Mouse (Mus musculus): ENCODE data around the gene Cryzl1. TPM values are rescaled to one million over a fixed set of nuclear protein-coding genes. Genes with fewer than 3 reads are reported as not detected.
A peak's percentile ranks its signal among the peaks of the same experiment; 100 is the strongest.

Gene Cryzl1
- polyA plus RNA-seq, 1 experiment from 2014 or later = 111 TPM

GRCm38 (mm10) chr16:91746101-91746950, 17.6 kb upstream of the Cryzl1 start:
- H3K4me1 ChIP-seq (replicated peaks; ENCODE audit: control insufficient read depth, insufficient read depth, low read length) = peaks cover 18% of the 10 kb centered on the region
- H3K27me3 ChIP-seq (replicated peaks; ENCODE audit: control insufficient read depth, insufficient read depth, low read length) = no peaks in the 10 kb centered on the region
- WGBS = 53% methylated on average over 14 of the region's 14 CpGs
- H3K4me3 ChIP-seq (replicated peaks; ENCODE audit: low read length) = no peak overlapping the region
- no peak for ATAC-seq
- no peak overlapping the region for H3K9ac ChIP-seq (replicated peaks; ENCODE audit: low read depth, low read length)
- no peak overlapping the region for H3K4me2 ChIP-seq (ENCODE audit: low read length)
- no peaks in the 10 kb centered on the region for H3K9me3 ChIP-seq (ENCODE audit: control insufficient read depth, low read length)
- H3K36me3 ChIP-seq (ENCODE audit: control insufficient read depth, insufficient read depth) = no peaks in the 10 kb centered on the region
- H3K27ac ChIP-seq (ENCODE audit: low read length) = no peak overlapping the region

DNA sequence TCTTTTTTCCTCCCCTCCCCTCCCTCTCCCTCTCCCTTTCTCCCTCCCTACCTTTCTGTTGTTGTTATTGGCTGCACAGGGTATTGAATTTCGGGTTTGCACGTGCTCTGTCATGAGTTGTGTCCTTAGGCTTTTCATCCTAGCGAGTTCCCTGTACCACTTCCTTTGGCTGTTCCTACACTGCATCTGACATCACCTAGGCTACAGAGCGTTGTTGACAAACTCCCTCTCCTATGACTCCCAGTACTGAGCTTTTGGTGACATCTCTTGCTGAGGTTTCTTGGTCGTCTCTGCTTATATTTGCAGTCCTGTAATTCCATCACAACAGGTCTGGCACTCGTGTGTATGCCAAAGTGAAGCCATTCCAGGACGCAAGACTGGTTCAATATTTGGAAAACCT, 14.3 kb upstream of the Cryzl1 start:
- no peaks in the 10 kb centered on the region for H3K27me3 ChIP-seq (replicated peaks; ENCODE audit: control insufficient read depth, insufficient read depth, low read length)
- H3K9ac ChIP-seq (replicated peaks; ENCODE audit: low read depth, low read length) = no peak overlapping the region
- no peak overlapping the region for H3K4me2 ChIP-seq (ENCODE audit: low read length)
- 85% methylated on average over 7 of the region's 7 CpGs for whole genome bisulfite sequencing
- H3K9me3 ChIP-seq (ENCODE audit: control insufficient read depth, low read length) = no peaks in the 10 kb centered on the region
- no peak for ATAC-seq
- no peak overlapping the region for H3K27ac ChIP-seq (ENCODE audit: low read length)
- H3K36me3 ChIP-seq (ENCODE audit: control insufficient read depth, insufficient read depth) = no peaks in the 10 kb centered on the region
- H3K4me1 ChIP-seq (replicated peaks; ENCODE audit: control insufficient read depth, insufficient read depth, low read length) = peaks cover 33% of the 10 kb centered on the region
- H3K4me3 ChIP-seq (replicated peaks; ENCODE audit: low read length) = no peak overlapping the region

DNA sequence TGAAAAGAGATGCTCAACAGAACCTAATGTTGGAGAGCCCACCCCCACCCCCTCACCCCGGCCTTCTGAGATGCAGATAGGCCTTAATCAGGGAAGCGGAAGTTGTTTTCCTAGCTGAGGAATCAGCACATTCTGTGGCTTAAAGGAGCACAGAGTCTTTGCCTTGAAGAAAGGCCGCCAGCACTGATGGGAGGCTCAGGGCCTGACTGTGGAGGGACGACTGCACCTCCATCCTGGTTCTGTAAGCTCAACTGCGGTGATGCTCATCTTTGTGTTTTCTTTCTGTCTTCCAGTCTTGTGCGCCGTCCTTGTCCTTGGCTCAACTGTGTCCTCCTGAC, 12.1 kb upstream of the Cryzl1 start:
- H3K9ac ChIP-seq (replicated peaks; ENCODE audit: low read depth, low read length) = no peak overlapping the region
- H3K4me2 ChIP-seq (ENCODE audit: low read length) = no peak overlapping the region
- H3K27ac ChIP-seq (ENCODE audit: low read length) = no peak overlapping the region
- no peaks in the 10 kb centered on the region for H3K9me3 ChIP-seq (ENCODE audit: control insufficient read depth, low read length)
- 65% methylated on average over 7 of the region's 7 CpGs for WGBS
- H3K27me3 ChIP-seq (replicated peaks; ENCODE audit: control insufficient read depth, insufficient read depth, low read length) = no peaks in the 10 kb centered on the region
- H3K4me3 ChIP-seq (replicated peaks; ENCODE audit: low read length) = no peak overlapping the region
- H3K36me3 ChIP-seq (ENCODE audit: control insufficient read depth, insufficient read depth) = no peaks in the 10 kb centered on the region
- ATAC-seq = no peak
- H3K4me1 ChIP-seq (replicated peaks; ENCODE audit: control insufficient read depth, insufficient read depth, low read length) = peaks cover 36% of the 10 kb centered on the region

GRCm38 (mm10) chr16:91740184-91740917, 11.6 kb upstream of the Cryzl1 start:
- no peak overlapping the region for H3K4me2 ChIP-seq (ENCODE audit: low read length)
- H3K4me3 ChIP-seq (replicated peaks; ENCODE audit: low read length) = no peak overlapping the region
- no peaks in the 10 kb centered on the region for H3K9me3 ChIP-seq (ENCODE audit: control insufficient read depth, low read length)
- no peak overlapping the region for H3K27ac ChIP-seq (ENCODE audit: low read length)
- no peak for ATAC-seq
- no peaks in the 10 kb centered on the region for H3K27me3 ChIP-seq (replicated peaks; ENCODE audit: control insufficient read depth, insufficient read depth, low read length)
- no peaks in the 10 kb centered on the region for H3K36me3 ChIP-seq (ENCODE audit: control insufficient read depth, insufficient read depth)
- 64% methylated on average over 8 of the region's 8 CpGs for WGBS
- no peak overlapping the region for H3K9ac ChIP-seq (replicated peaks; ENCODE audit: low read depth, low read length)
- peaks cover 35% of the 10 kb centered on the region for H3K4me1 ChIP-seq (replicated peaks; ENCODE audit: control insufficient read depth, insufficient read depth, low read length)

DNA sequence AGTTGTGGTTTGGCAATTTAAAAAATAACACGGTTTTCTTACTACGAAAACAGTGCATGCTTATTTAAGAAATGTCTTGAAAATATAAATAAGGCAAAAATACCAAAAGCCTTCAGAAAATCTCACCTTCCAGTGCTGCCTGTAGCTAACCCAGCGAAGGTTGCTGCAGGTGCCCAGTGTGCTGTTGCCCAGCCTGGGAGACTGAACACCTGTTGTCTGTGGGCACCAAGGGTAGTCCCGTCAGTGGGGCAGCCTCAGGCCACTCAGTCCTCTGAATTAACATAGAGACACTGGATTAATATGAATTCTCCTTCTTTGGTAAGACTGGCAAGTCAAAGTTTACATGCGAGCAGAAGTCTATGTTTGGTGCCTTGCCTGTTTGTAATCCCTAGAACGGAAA, 9.7 kb upstream of the Cryzl1 start:
- no peaks in the 10 kb centered on the region for H3K27me3 ChIP-seq (replicated peaks; ENCODE audit: control insufficient read depth, insufficient read depth, low read length)
- H3K9ac ChIP-seq (replicated peaks; ENCODE audit: low read depth, low read length) = no peak overlapping the region
- ATAC-seq = no peak
- no peaks in the 10 kb centered on the region for H3K9me3 ChIP-seq (ENCODE audit: control insufficient read depth, low read length)
- H3K27ac ChIP-seq (ENCODE audit: low read length) = no peak overlapping the region
- no peak overlapping the region for H3K4me3 ChIP-seq (replicated peaks; ENCODE audit: low read length)
- no peak overlapping the region for H3K4me2 ChIP-seq (ENCODE audit: low read length)
- 85% methylated on average over 6 of the region's 6 CpGs for WGBS
- no peaks in the 10 kb centered on the region for H3K36me3 ChIP-seq (ENCODE audit: control insufficient read depth, insufficient read depth)
- H3K4me1 ChIP-seq (replicated peaks; ENCODE audit: control insufficient read depth, insufficient read depth, low read length) = peaks cover 44% of the 10 kb centered on the region

- Histone ChIP-seq H3K4me3 (replicated peaks; ENCODE audit: low read length) (no peak overlapping the region), H3K9me3 (ENCODE audit: control insufficient read depth, low read length) (no peaks in the 10 kb centered on the region), H3K4me2 (ENCODE audit: low read length) (no peak overlapping the region), H3K27me3 (replicated peaks; ENCODE audit: control insufficient read depth, insufficient read depth, low read length) (no peaks in the 10 kb centered on the region), H3K27ac (ENCODE audit: low read length) (no peak overlapping the region), H3K9ac (replicated peaks; ENCODE audit: low read depth, low read length) (no peak overlapping the region), H3K4me1 (replicated peaks; ENCODE audit: control insufficient read depth, insufficient read depth, low read length) (peaks cover 58% of the 10 kb centered on the region), H3K36me3 (ENCODE audit: control insufficient read depth, insufficient read depth) (no peaks in the 10 kb centered on the region)
- 70% methylated on average over 7 of the region's 7 CpGs for WGBS
- no peak for ATAC-seq
Observed at GRCm38 (mm10) chr16:91736046-91736816, 7.5 kb upstream of the Cryzl1 start.

DNA sequence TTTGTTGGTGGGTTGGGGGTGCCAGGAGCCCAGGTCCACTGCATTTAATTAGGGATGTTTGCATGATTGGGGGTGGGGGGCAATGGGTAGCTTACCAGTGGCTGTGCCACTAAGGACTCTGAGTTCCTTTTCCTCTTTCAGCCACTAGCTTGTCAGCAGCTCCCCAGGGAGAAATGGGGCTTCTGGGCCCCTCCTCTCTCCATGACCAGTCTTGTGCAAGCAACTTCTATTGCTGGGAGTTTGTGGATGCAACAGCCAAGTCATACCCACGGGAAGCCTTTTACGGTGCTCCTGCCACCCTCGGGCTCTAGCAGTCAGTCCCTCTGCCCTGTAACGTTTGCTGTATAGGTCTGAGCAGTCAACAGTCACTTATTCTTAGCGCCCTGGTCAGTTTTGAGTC, 6.0 kb upstream of the Cryzl1 start:
- 68% methylated on average over 5 of the region's 5 CpGs for WGBS
- no peaks in the 10 kb centered on the region for H3K27me3 ChIP-seq (replicated peaks; ENCODE audit: control insufficient read depth, insufficient read depth, low read length)
- no peaks in the 10 kb centered on the region for H3K36me3 ChIP-seq (ENCODE audit: control insufficient read depth, insufficient read depth)
- no peaks in the 10 kb centered on the region for H3K9me3 ChIP-seq (ENCODE audit: control insufficient read depth, low read length)
- H3K4me1 ChIP-seq (replicated peaks; ENCODE audit: control insufficient read depth, insufficient read depth, low read length) = peaks cover 49% of the 10 kb centered on the region
- H3K27ac ChIP-seq (ENCODE audit: low read length) = no peak overlapping the region
- no peak overlapping the region for H3K4me2 ChIP-seq (ENCODE audit: low read length)
- H3K4me3 ChIP-seq (replicated peaks; ENCODE audit: low read length) = no peak overlapping the region
- no peak overlapping the region for H3K9ac ChIP-seq (replicated peaks; ENCODE audit: low read depth, low read length)
- ATAC-seq = no peak

GRCm38 (mm10) chr16:91732816-91733215, 4.0 kb upstream of the Cryzl1 start:
- Histone ChIP-seq H3K9ac (replicated peaks; ENCODE audit: low read depth, low read length) (no peak overlapping the region), H3K27me3 (replicated peaks; ENCODE audit: control insufficient read depth, insufficient read depth, low read length) (no peaks in the 10 kb centered on the region), H3K27ac (ENCODE audit: low read length) (no peak overlapping the region), H3K4me2 (ENCODE audit: low read length) (no peak overlapping the region), H3K36me3 (ENCODE audit: control insufficient read depth, insufficient read depth) (no peaks in the 10 kb centered on the region), H3K4me1 (replicated peaks; ENCODE audit: control insufficient read depth, insufficient read depth, low read length) (peaks cover 48% of the 10 kb centered on the region), H3K4me3 (replicated peaks; ENCODE audit: low read length) (no peak overlapping the region), H3K9me3 (ENCODE audit: control insufficient read depth, low read length) (no peaks in the 10 kb centered on the region)
- WGBS = 79% methylated on average over 2 of the region's 2 CpGs
- ATAC-seq = no peak

DNA sequence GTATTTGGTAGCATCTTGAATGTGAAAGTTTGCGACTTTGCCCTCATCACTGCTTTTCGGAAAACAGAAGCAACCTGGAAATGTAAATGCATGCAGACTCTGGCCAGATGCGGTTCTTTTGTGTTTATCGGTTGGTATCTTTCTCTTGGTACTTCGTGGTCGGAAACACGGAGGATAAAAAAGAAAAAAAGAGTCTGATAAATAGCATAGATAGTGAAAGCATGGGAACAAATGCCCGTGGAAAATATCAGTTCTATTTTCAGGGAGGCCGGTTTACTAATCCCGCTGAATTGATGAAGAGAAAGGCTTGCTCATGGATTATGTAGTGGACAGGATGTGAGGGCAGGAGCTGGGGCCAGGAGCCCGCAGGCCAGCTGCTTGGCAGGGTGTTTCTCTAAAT, 1.7 kb upstream of the Cryzl1 start:
- no peaks in the 10 kb centered on the region for H3K9me3 ChIP-seq (ENCODE audit: control insufficient read depth, low read length)
- H3K27ac ChIP-seq (ENCODE audit: low read length) = peak overlapping the region; percentile 96
- no peak for ATAC-seq
- 1% methylated on average over 11 of the region's 11 CpGs for WGBS
- H3K27me3 ChIP-seq (replicated peaks; ENCODE audit: control insufficient read depth, insufficient read depth, low read length) = no peaks in the 10 kb centered on the region
- H3K4me2 ChIP-seq (ENCODE audit: low read length) = peak overlapping the region; percentile 89
- H3K36me3 ChIP-seq (ENCODE audit: control insufficient read depth, insufficient read depth) = no peaks in the 10 kb centered on the region
- peak overlapping the region; percentile 93 for H3K4me3 ChIP-seq (replicated peaks; ENCODE audit: low read length)
- peak overlapping the region; percentile 92 for H3K9ac ChIP-seq (replicated peaks; ENCODE audit: low read depth, low read length)
- peaks cover 50% of the 10 kb centered on the region for H3K4me1 ChIP-seq (replicated peaks; ENCODE audit: control insufficient read depth, insufficient read depth, low read length)

All from forebrain, embryonic 16.5 days (tissue).